Mouse (Mus musculus) limb, embryonic 10.5 days (tissue): ENCODE measurements around the gene Rnf38. TPM values are rescaled to one million over a fixed set of nuclear protein-coding genes. Genes with fewer than 3 reads are reported as not detected.

Source experiments
- DNase-seq: peaks from one replicate; pipeline ENCODE4 v3.0.0-alpha.2; 2017; ENCODE audit warnings: low spot score
- H3K27ac ChIP-seq: fragments of 300-500 bp; sonication (generic); 2 replicates; pipeline ENCODE4 v1.5.1; 2016; ENCODE audit warnings: mild to moderate bottlenecking
- H3K27me3 ChIP-seq: fragments of 300-500 bp; sonication (generic); 2 replicates; pipeline ENCODE4 v1.6.1; 2016; ENCODE audit warnings: low read depth, mild to moderate bottlenecking; ENCODE audit not compliant: poor library complexity, severe bottlenecking
- H3K36me3 ChIP-seq: fragments of 300-500 bp; sonication (generic); 2 replicates; pipeline ENCODE4 v1.6.1; 2016; ENCODE audit warnings: mild to moderate bottlenecking, moderate library complexity
- H3K4me1 ChIP-seq: fragments of 300-500 bp; sonication (generic); 2 replicates; pipeline ENCODE4 v1.6.1; 2016
- H3K4me3 ChIP-seq: fragments of 300-500 bp; sonication (generic); 2 replicates; pipeline ENCODE4 v1.5.1; 2016; ENCODE audit warnings: mild to moderate bottlenecking, moderate library complexity
- H3K9me3 ChIP-seq: fragments of 300-500 bp; sonication (generic); replicated peaks from 2 replicates; pipeline ENCODE4 v1.6.1; 2016; ENCODE audit warnings: mild to moderate bottlenecking
- WGBS: fragments of 180-500 bp; shearing (Covaris S2); methylation state at CpG from one replicate; pipeline ENCODE4 v1.1.7; 2016; 5-methylcytosine and 5-hydroxymethylcytosine counted together
- polyA plus RNA-seq: library from polyadenylated mRNA; unstranded; fragments of >200 nt; fragmentation: Nextera tagmentation; extraction: Ambion mirVana; gene quantifications from 2 replicates; pipeline ENCODE4 v1.2.1, GENCODE M21; 2016

Gene Rnf38
- polyA plus RNA-seq, 1 experiment from 2014 or later: 30.3 TPM

- 61% methylated on average over 13 of the region's 13 CpGs for WGBS
- no peaks in the 10 kb centered on the region for H3K9me3 ChIP-seq
- DNase-seq: peak; percentile 44
- H3K27me3 ChIP-seq: no peaks in the 10 kb centered on the region
- H3K36me3 ChIP-seq: peaks cover 26% of the 10 kb centered on the region
- no peak overlapping the region for H3K4me3 ChIP-seq
- peaks cover 49% of the 10 kb centered on the region for H3K4me1 ChIP-seq
- 0 out of 2 replicates have a peak overlapping the region, but pooled peaks have one; percentile 34 for H3K27ac ChIP-seq
Observed at GRCm38 (mm10) chr4:44160990-44161689, 72.4 kb downstream of the Rnf38 start.

- no peak overlapping the region for H3K27ac ChIP-seq
- peaks cover 36% of the 10 kb centered on the region for H3K4me1 ChIP-seq
- no peak overlapping the region for H3K4me3 ChIP-seq
- peaks cover 38% of the 10 kb centered on the region for H3K36me3 ChIP-seq
- H3K9me3 ChIP-seq: no peaks in the 10 kb centered on the region
- H3K27me3 ChIP-seq: no peaks in the 10 kb centered on the region
- 86% methylated on average over 8 of the region's 8 CpGs for WGBS
- DNase-seq: no peak
Observed at GRCm38 (mm10) chr4:44159839-44160238, 73.8 kb downstream of the Rnf38 start.

- no peak overlapping the region for H3K4me3 ChIP-seq
- peaks cover 63% of the 10 kb centered on the region for H3K36me3 ChIP-seq
- 79% methylated on average over 6 of the region's 6 CpGs for WGBS
- H3K27ac ChIP-seq: no peak overlapping the region
- DNase-seq: no peak
- no peaks in the 10 kb centered on the region for H3K27me3 ChIP-seq
- no peaks in the 10 kb centered on the region for H3K9me3 ChIP-seq
- H3K4me1 ChIP-seq: peaks cover 8% of the 10 kb centered on the region
Observed at GRCm38 (mm10) chr4:44156481-44156880, 77.1 kb downstream of the Rnf38 start.

GRCm38 (mm10) chr4:44154884-44155283, 78.7 kb downstream of the Rnf38 start:
- Histone ChIP-seq H3K36me3 (peaks cover 79% of the 10 kb centered on the region), H3K27ac (no peak overlapping the region), H3K4me1 (no peaks in the 10 kb centered on the region), H3K4me3 (no peak overlapping the region), H3K9me3 (no peaks in the 10 kb centered on the region), H3K27me3 (no peaks in the 10 kb centered on the region)
- 90% methylated on average over 4 of the region's 4 CpGs for WGBS
- DNase-seq: no peak

- Histone ChIP-seq H3K36me3 (peaks cover 85% of the 10 kb centered on the region), H3K9me3 (no peaks in the 10 kb centered on the region), H3K4me1 (no peaks in the 10 kb centered on the region), H3K27me3 (no peaks in the 10 kb centered on the region), H3K27ac (no peak overlapping the region), H3K4me3 (no peak overlapping the region)
- 94% methylated on average over 4 of the region's 4 CpGs for WGBS
- no peak for DNase-seq
Observed at GRCm38 (mm10) chr4:44152904-44153303, 80.7 kb downstream of the Rnf38 start.

GRCm38 (mm10) chr4:44126805-44127204, 106.8 kb downstream of the Rnf38 start:
- Histone ChIP-seq H3K27ac (no peak overlapping the region), H3K4me3 (no peak overlapping the region), H3K36me3 (peaks cover 91% of the 10 kb centered on the region), H3K4me1 (no peaks in the 10 kb centered on the region), H3K9me3 (no peaks in the 10 kb centered on the region), H3K27me3 (no peaks in the 10 kb centered on the region)
- 96% methylated on average over 12 of the region's 12 CpGs for WGBS
- no peak for DNase-seq

- DNase-seq: no peak
- no peaks in the 10 kb centered on the region for H3K9me3 ChIP-seq
- peaks cover 28% of the 10 kb centered on the region for H3K36me3 ChIP-seq
- no peaks in the 10 kb centered on the region for H3K4me1 ChIP-seq
- no peaks in the 10 kb centered on the region for H3K27me3 ChIP-seq
- H3K27ac ChIP-seq: no peak overlapping the region
- no peak overlapping the region for H3K4me3 ChIP-seq
- WGBS: 52% methylated on average over 9 of the region's 9 CpGs
Observed at GRCm38 (mm10) chr4:44119410-44120201, 114.0 kb downstream of the Rnf38 start.

GRCm38 (mm10) chr4:44115046-44115445, 118.5 kb downstream of the Rnf38 start:
- Histone ChIP-seq H3K36me3 (peaks cover 3% of the 10 kb centered on the region; the same call in 1 of the 2 replicates), H3K27ac (no peak overlapping the region), H3K9me3 (no peaks in the 10 kb centered on the region), H3K4me3 (no peak overlapping the region), H3K4me1 (peaks cover 16% of the 10 kb centered on the region; the same call in 1 of the 2 replicates), H3K27me3 (no peaks in the 10 kb centered on the region)
- DNase-seq: no peak
- 85% methylated on average over 13 of the region's 13 CpGs for WGBS

- Histone ChIP-seq H3K4me3 (no peak overlapping the region), H3K36me3 (peaks cover 3% of the 10 kb centered on the region; the same call in 1 of the 2 replicates), H3K9me3 (no peaks in the 10 kb centered on the region), H3K27ac (0 out of 2 replicates have a peak overlapping the region, but pooled peaks have one; percentile 15), H3K4me1 (peaks cover 16% of the 10 kb centered on the region; the same call in 1 of the 2 replicates), H3K27me3 (no peaks in the 10 kb centered on the region)
- no peak for DNase-seq
- 53% methylated on average over 16 of the region's 16 CpGs for WGBS
Observed at GRCm38 (mm10) chr4:44113393-44114138, 120.0 kb downstream of the Rnf38 start.

- H3K4me3 ChIP-seq: no peak overlapping the region
- peaks cover 17% of the 10 kb centered on the region; the same call in 1 of the 2 replicates for H3K4me1 ChIP-seq
- no peaks in the 10 kb centered on the region for H3K9me3 ChIP-seq
- peaks cover 3% of the 10 kb centered on the region; the same call in 1 of the 2 replicates for H3K36me3 ChIP-seq
- H3K27me3 ChIP-seq: no peaks in the 10 kb centered on the region
- no peak for DNase-seq
- no peak overlapping the region for H3K27ac ChIP-seq
- 36% methylated on average over 4 of the region's 4 CpGs for WGBS
Observed at GRCm38 (mm10) chr4:44112741-44113140, 120.8 kb downstream of the Rnf38 start.

GRCm38 (mm10) chr4:44110771-44111170, 122.8 kb downstream of the Rnf38 start:
- H3K9me3 ChIP-seq: no peaks in the 10 kb centered on the region
- H3K4me3 ChIP-seq: no peak overlapping the region
- DNase-seq: no peak
- H3K27ac ChIP-seq: no peak overlapping the region
- 75% methylated on average over 7 of the region's 7 CpGs for WGBS
- H3K4me1 ChIP-seq: peaks cover 36% of the 10 kb centered on the region
- no peaks in the 10 kb centered on the region for H3K27me3 ChIP-seq
- H3K36me3 ChIP-seq: no peaks in the 10 kb centered on the region

- WGBS: 91% methylated on average over 6 of the region's 6 CpGs
- H3K9me3 ChIP-seq: no peaks in the 10 kb centered on the region
- no peaks in the 10 kb centered on the region for H3K36me3 ChIP-seq
- no peak overlapping the region for H3K4me3 ChIP-seq
- H3K4me1 ChIP-seq: peaks cover 49% of the 10 kb centered on the region
- no peak overlapping the region for H3K27ac ChIP-seq
- no peak for DNase-seq
- H3K27me3 ChIP-seq: no peaks in the 10 kb centered on the region
Observed at GRCm38 (mm10) chr4:44108297-44108696, 125.3 kb downstream of the Rnf38 start.
